Mouse (Mus musculus) testis, postnatal 14 days (tissue): ENCODE measurements around the gene Dyrk3.
A peak's percentile ranks its signal among the peaks of the same experiment; 100 is the strongest.

ENCODE experiments used
- DNase-seq: peaks from one replicate; pipeline ENCODE4 v3.0.0; 2021; ENCODE audit warnings: low spot score

The Dyrk3 gene

GRCm38 (mm10) chr1:131112576-131112975 lies 25.6 kb downstream of the Dyrk3 start:
- DNase-seq = no peak

- no peak for DNase-seq
These were observed 27.5 kb downstream of the Dyrk3 start for GRCm38 (mm10) chr1:131110525-131111106.

GRCm38 (mm10) chr1:131107575-131108308 lies 30.4 kb downstream of the Dyrk3 start:
- no peak for DNase-seq

GRCm38 (mm10) chr1:131103776-131104424 lies 34.2 kb downstream of the Dyrk3 start:
- DNase-seq = no peak

GRCm38 (mm10) chr1:131100808-131101207 lies 37.3 kb downstream of the Dyrk3 start:
- DNase-seq = no peak

GRCm38 (mm10) chr1:131097700-131098094 lies 40.4 kb downstream of the Dyrk3 start, which contains the start of gene Mapkapk2:
Gene Mapkapk2, minus strand, starts transcription at chr1:131097826.
- peak; percentile 91 for DNase-seq

DNA sequence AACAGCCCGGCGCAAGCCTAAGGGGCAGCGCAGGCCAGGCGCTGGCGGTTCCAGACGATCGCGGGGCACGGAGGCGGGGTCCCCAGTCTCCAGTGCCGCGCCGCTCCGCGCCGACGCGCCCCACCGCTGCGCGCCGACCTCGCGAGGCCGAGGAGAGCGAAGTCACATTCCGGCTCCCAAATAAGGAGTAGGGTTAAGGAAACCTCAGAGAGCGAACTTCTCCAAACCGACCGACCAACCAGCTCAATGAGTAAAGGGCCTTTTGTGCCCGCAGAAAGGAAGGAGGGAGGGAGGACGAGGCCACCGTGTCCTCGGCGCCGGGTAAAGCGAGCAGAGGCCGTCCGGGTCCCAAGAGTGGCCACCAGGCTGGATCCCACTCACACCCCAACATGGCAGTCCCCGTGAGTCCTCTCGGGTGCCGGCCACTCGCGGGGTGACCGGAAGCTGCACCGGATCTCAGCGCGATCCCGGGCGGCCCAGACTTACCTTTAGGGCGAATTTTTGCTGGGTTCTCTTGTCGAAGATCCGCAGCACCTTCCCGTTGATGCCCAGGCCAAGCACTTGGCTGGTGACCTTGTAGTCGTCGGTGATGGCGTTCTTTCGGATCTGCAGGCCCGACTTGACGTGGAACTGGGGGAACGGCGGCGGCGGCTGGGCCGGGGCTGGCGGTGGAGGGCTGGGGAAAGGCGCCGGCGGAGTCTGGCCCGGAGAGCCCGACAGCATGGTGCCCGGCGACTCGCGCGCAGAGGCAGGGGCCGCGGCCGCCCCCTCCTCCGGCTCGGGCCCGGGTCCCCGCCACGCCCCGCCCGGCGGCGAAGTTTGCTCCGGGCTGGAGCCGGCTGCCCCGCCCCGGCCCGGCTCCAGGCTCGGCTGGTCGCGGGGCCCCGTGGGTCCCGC lies 41.1 kb downstream of the Dyrk3 start:
- peak; percentile 64 for DNase-seq

GRCm38 (mm10) chr1:131096132-131096695 lies 41.9 kb downstream of the Dyrk3 start:
- no peak for DNase-seq

- no peak for DNase-seq
These were observed 42.6 kb downstream of the Dyrk3 start for GRCm38 (mm10) chr1:131095574-131095973.

GRCm38 (mm10) chr1:131093889-131094288 lies 44.3 kb downstream of the Dyrk3 start:
- no peak for DNase-seq

DNA sequence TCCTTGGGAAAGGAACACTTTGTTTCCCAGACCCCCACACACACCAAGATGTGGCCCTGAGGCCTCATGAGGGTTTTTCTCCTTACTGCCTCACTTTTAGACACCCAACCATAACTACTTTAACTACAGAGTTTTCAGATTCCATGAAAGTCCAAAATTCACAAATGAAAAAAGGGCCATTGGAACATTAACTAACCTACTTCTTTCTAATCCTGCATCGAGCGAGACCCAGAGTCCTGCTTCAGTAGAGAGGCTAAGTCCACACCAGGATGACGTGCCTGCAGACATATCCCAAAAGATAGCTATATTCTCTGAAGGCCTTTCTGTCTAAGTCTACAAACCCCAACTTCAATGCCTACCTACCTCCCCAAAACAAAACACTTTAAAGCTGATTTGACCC lies 45.3 kb downstream of the Dyrk3 start:
- no peak for DNase-seq

- DNase-seq = no peak
These were observed 46.0 kb downstream of the Dyrk3 start for GRCm38 (mm10) chr1:131092173-131092572.

- DNase-seq = no peak
These were observed 46.7 kb downstream of the Dyrk3 start for GRCm38 (mm10) chr1:131091481-131091880.

- DNase-seq = no peak
These were observed 47.3 kb downstream of the Dyrk3 start for GRCm38 (mm10) chr1:131090877-131091276.

DNA sequence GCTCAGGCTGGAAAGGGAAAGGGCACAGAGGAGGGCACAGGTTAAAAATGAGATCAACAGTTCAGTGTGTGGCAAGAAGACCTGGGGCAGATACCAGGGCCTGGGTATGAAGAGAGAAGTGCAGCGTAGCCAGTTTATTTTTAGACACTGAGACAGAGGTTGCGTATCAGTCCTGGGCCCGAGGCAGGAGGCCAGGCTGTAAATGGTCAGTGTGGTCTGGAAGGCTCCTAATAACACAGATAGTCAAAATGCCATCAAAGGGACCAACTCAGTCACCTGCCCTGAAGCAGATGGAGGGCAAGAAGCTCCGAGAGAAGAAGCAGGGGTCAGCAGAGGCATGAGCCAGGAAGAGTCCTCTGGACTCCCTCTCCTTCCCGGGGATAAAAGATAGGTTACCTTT lies 47.9 kb downstream of the Dyrk3 start:
- DNase-seq = no peak

- no peak for DNase-seq
These were observed 48.5 kb downstream of the Dyrk3 start for GRCm38 (mm10) chr1:131089525-131090127.

GRCm38 (mm10) chr1:131088547-131088946 lies 49.6 kb downstream of the Dyrk3 start:
- no peak for DNase-seq

GRCm38 (mm10) chr1:131086907-131087306 lies 51.2 kb downstream of the Dyrk3 start:
- DNase-seq = no peak

DNA sequence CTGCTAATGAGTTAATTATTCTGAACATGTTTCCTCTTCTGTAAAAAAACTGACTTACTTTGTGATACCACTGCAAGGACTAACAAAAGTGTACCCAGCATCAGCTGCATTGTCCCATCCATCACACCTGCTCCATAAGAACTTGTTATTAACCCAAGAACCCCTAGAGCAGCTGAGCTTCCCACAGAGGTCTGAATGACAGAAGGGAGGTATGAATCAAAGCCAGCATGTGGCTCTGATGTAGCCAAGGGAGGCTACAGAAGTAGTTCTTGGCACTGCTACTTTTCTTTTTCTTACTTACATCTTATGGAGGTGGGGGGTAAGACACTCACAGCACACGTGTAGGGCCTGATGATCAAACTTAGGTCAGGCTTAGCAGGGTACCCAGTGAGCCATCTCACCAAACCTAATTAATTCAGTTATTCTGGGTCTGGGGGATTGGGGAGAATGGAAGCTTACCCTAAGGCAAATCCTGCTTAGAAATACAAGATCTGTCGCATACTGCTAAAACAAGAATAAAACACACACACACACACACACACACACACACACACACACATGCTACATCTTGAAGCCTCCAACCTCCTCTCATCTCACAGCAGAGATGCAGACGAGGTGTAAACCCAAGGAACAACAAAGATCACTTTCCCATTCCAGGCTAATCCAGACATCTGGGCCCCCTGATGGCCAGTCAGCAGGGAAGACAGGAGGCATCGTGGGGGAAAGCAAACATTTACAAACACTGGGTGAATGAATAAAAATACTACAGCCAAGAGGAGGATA lies 52.0 kb downstream of the Dyrk3 start:
- DNase-seq = no peak

DNA sequence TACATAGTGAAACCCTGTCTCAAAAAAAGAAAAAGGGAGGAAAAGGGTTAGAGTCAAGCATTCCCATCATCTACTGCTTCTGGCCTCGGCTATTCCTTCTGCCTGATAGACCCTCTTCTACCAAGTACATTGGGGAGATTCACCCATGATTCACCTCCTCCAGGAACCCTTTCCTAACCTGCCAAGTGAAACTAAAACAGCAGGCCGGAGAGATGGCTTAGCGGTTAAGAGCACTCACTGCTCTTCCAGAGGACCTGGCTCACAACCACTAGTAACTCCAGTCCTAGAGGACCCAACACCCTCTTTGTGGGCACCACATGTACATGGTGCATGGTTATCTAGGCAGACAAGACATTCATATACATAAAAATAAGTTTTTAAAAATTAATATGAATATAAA lies 52.9 kb downstream of the Dyrk3 start:
- no peak for DNase-seq

- no peak for DNase-seq
These were observed 53.9 kb downstream of the Dyrk3 start for GRCm38 (mm10) chr1:131084289-131084688.
